Mouse (Mus musculus): ENCODE data around the gene Ube2e2.

- TF ChIP-seq CTCF (IDR thresholded peaks at IDR 0.05; ENCODE audit: low read depth) (no peak), EP300 (IDR thresholded peaks at IDR 0.05; ENCODE audit: low read depth) (no peak)
These were observed 338.8 kb downstream of the Ube2e2 start for GRCm38 (mm10) chr14:18555287-18555686.
